Mouse (Mus musculus): ENCODE measurements at regions not wholly inside any gene's neighbourhood (a gene's known extent, or its start where the extent isn't known, plus 50 kb on each side); places are given as distances from the start of the nearest gene placed in this dataset.

GRCm38 (mm10) chr13:37544696-37545095 is 199.7 kb downstream of the Ly86 start:
- no peak overlapping the region for H3K9ac ChIP-seq (ENCODE audit: low read depth, low read length)
- no peak overlapping the region for H3K27ac ChIP-seq
- H3K36me3 ChIP-seq (ENCODE audit: insufficient read depth, low read length) = no peaks in the 10 kb centered on the region
- no peak overlapping the region for H3K4me2 ChIP-seq (ENCODE audit: low read length)
- 91% methylated on average over 2 of the region's 2 CpGs for WGBS
- ATAC-seq (replicated peaks; ENCODE audit: low FRiP score, low read depth) (no peak), DNase-seq (ENCODE audit: low spot score) (no peak)
- no peak overlapping the region for H3K4me3 ChIP-seq (replicated peaks; ENCODE audit: low read depth, low read length)
- TF ChIP-seq CTCF (IDR thresholded peaks at IDR 0.05; ENCODE audit: low read depth) = no peak
- no peaks in the 10 kb centered on the region for H3K9me3 ChIP-seq (replicated peaks; ENCODE audit: low read length)
- no peaks in the 10 kb centered on the region for H3K4me1 ChIP-seq (replicated peaks; ENCODE audit: insufficient read depth, low read length)
- no peaks in the 10 kb centered on the region for H3K27me3 ChIP-seq (ENCODE audit: insufficient read depth, low read length)

- Histone ChIP-seq H3K36me3 (ENCODE audit: insufficient read depth, low read length) (no peaks in the 10 kb centered on the region), H3K27ac (no peak overlapping the region), H3K9ac (ENCODE audit: low read depth, low read length) (no peak overlapping the region), H3K4me2 (ENCODE audit: low read length) (no peak overlapping the region), H3K4me3 (replicated peaks; ENCODE audit: low read depth, low read length) (no peak overlapping the region), H3K4me1 (replicated peaks; ENCODE audit: insufficient read depth, low read length) (no peaks in the 10 kb centered on the region), H3K27me3 (ENCODE audit: insufficient read depth, low read length) (no peaks in the 10 kb centered on the region), H3K9me3 (replicated peaks; ENCODE audit: low read length) (no peaks in the 10 kb centered on the region)
- no peak for ATAC-seq (replicated peaks; ENCODE audit: low FRiP score, low read depth)
- 75% methylated on average over 3 of the region's 3 CpGs for WGBS
- DNase-seq (ENCODE audit: low spot score) = no peak
- no peak for TF ChIP-seq CTCF (IDR thresholded peaks at IDR 0.05; ENCODE audit: low read depth)
Observed at GRCm38 (mm10) chr13:37546556-37546955, 201.5 kb downstream of the Ly86 start.

- H3K9me3 ChIP-seq (replicated peaks; ENCODE audit: low read length) = no peaks in the 10 kb centered on the region
- H3K4me2 ChIP-seq (ENCODE audit: low read length) = no peak overlapping the region
- no peak overlapping the region for H3K9ac ChIP-seq (ENCODE audit: low read depth, low read length)
- DNase-seq (ENCODE audit: low spot score) = no peak
- H3K4me3 ChIP-seq (replicated peaks; ENCODE audit: low read depth, low read length) = no peak overlapping the region
- 70% methylated on average over 4 of the region's 4 CpGs for WGBS
- ATAC-seq (replicated peaks; ENCODE audit: low FRiP score, low read depth) = no peak
- no peaks in the 10 kb centered on the region for H3K4me1 ChIP-seq (replicated peaks; ENCODE audit: insufficient read depth, low read length)
- no peak for TF ChIP-seq CTCF (IDR thresholded peaks at IDR 0.05; ENCODE audit: low read depth)
- H3K27ac ChIP-seq = no peak overlapping the region
- no peaks in the 10 kb centered on the region for H3K27me3 ChIP-seq (ENCODE audit: insufficient read depth, low read length)
- no peaks in the 10 kb centered on the region for H3K36me3 ChIP-seq (ENCODE audit: insufficient read depth, low read length)
Observed at GRCm38 (mm10) chr13:37550584-37550983, 205.6 kb downstream of the Ly86 start.

- no peak overlapping the region for H3K9ac ChIP-seq (ENCODE audit: low read depth, low read length)
- no peaks in the 10 kb centered on the region for H3K4me1 ChIP-seq (replicated peaks; ENCODE audit: insufficient read depth, low read length)
- H3K27me3 ChIP-seq (ENCODE audit: insufficient read depth, low read length) = no peaks in the 10 kb centered on the region
- DNase-seq (ENCODE audit: low spot score) (no peak), ATAC-seq (replicated peaks; ENCODE audit: low FRiP score, low read depth) (no peak)
- no peak overlapping the region for H3K27ac ChIP-seq
- no peaks in the 10 kb centered on the region for H3K36me3 ChIP-seq (ENCODE audit: insufficient read depth, low read length)
- 51% methylated on average over 5 of the region's 5 CpGs for WGBS
- no peak overlapping the region for H3K4me2 ChIP-seq (ENCODE audit: low read length)
- TF ChIP-seq CTCF (IDR thresholded peaks at IDR 0.05; ENCODE audit: low read depth) = no peak
- no peaks in the 10 kb centered on the region for H3K9me3 ChIP-seq (replicated peaks; ENCODE audit: low read length)
- H3K4me3 ChIP-seq (replicated peaks; ENCODE audit: low read depth, low read length) = no peak overlapping the region
Observed at GRCm38 (mm10) chr13:37553392-37553791, 208.4 kb downstream of the Ly86 start.

DNA sequence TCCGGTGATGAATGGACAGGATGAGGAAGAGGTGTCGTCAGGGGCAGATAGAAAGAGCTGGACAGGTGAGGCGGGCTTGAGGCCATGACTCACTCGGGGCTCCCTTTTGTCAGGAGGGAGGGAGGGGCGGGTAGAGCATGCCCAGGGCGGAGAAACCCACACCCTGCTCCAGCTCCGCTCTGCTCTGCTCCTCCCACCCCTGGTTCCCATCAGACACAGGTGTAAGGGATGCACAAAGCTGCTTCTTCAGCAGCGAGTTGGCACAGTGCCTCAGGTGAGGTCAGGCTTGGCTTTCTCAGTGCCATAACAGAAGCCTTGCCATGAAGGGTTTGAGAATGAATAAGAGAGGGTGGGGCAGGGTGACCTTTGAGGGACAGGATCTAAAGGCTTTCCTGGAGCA is 212.2 kb downstream of the Ly86 start:
- TF ChIP-seq CTCF (IDR thresholded peaks at IDR 0.05; ENCODE audit: low read depth) = no peak
- H3K36me3 ChIP-seq (ENCODE audit: insufficient read depth, low read length) = no peaks in the 10 kb centered on the region
- H3K27me3 ChIP-seq (ENCODE audit: insufficient read depth, low read length) = no peaks in the 10 kb centered on the region
- no peaks in the 10 kb centered on the region for H3K9me3 ChIP-seq (replicated peaks; ENCODE audit: low read length)
- no peak for ATAC-seq (replicated peaks; ENCODE audit: low FRiP score, low read depth)
- 83% methylated on average over 8 of the region's 8 CpGs for WGBS
- DNase-seq (ENCODE audit: low spot score) = no peak
- H3K27ac ChIP-seq = no peak overlapping the region
- H3K4me3 ChIP-seq (replicated peaks; ENCODE audit: low read depth, low read length) = no peak overlapping the region
- no peaks in the 10 kb centered on the region; the same call in 1 of the 2 replicates for H3K4me1 ChIP-seq (replicated peaks; ENCODE audit: insufficient read depth, low read length)
- no peak overlapping the region for H3K4me2 ChIP-seq (ENCODE audit: low read length)
- H3K9ac ChIP-seq (ENCODE audit: low read depth, low read length) = no peak overlapping the region

GRCm38 (mm10) chr13:37557766-37558165 is 212.8 kb downstream of the Ly86 start:
- peaks cover under 1% of the 10 kb centered on the region; the same call in 1 of the 2 replicates for H3K4me1 ChIP-seq (replicated peaks; ENCODE audit: insufficient read depth, low read length)
- 47% methylated on average over 5 of the region's 5 CpGs for WGBS
- no peaks in the 10 kb centered on the region for H3K36me3 ChIP-seq (ENCODE audit: insufficient read depth, low read length)
- no peak overlapping the region for H3K4me2 ChIP-seq (ENCODE audit: low read length)
- no peak for TF ChIP-seq CTCF (IDR thresholded peaks at IDR 0.05; ENCODE audit: low read depth)
- no peaks in the 10 kb centered on the region for H3K27me3 ChIP-seq (ENCODE audit: insufficient read depth, low read length)
- H3K9ac ChIP-seq (ENCODE audit: low read depth, low read length) = no peak overlapping the region
- no peaks in the 10 kb centered on the region for H3K9me3 ChIP-seq (replicated peaks; ENCODE audit: low read length)
- no peak overlapping the region for H3K27ac ChIP-seq
- no peak for ATAC-seq (replicated peaks; ENCODE audit: low FRiP score, low read depth)
- no peak for DNase-seq (ENCODE audit: low spot score)
- no peak overlapping the region for H3K4me3 ChIP-seq (replicated peaks; ENCODE audit: low read depth, low read length)

GRCm38 (mm10) chr13:37559056-37559455 is 214.0 kb downstream of the Ly86 start:
- Histone ChIP-seq H3K27me3 (ENCODE audit: insufficient read depth, low read length) (no peaks in the 10 kb centered on the region), H3K27ac (no peak overlapping the region), H3K4me1 (replicated peaks; ENCODE audit: insufficient read depth, low read length) (peaks cover 4% of the 10 kb centered on the region; the same call in 1 of the 2 replicates), H3K4me3 (replicated peaks; ENCODE audit: low read depth, low read length) (no peak overlapping the region), H3K9ac (ENCODE audit: low read depth, low read length) (no peak overlapping the region), H3K36me3 (ENCODE audit: insufficient read depth, low read length) (no peaks in the 10 kb centered on the region), H3K4me2 (ENCODE audit: low read length) (no peak overlapping the region), H3K9me3 (replicated peaks; ENCODE audit: low read length) (no peaks in the 10 kb centered on the region)
- 48% methylated on average over 5 of the region's 5 CpGs for WGBS
- ATAC-seq (replicated peaks; ENCODE audit: low FRiP score, low read depth) (no peak), DNase-seq (ENCODE audit: low spot score) (no peak)
- no peak for TF ChIP-seq CTCF (IDR thresholded peaks at IDR 0.05; ENCODE audit: low read depth)

Data from kidney, postnatal 0 days (tissue).